Mouse (Mus musculus) thymus, adult 2 months (tissue): Measurements from ENCODE around the gene Ptch1.

Experiments used
- CTCF ChIP-seq: fragments of 200-500 bp; IDR thresholded peaks from 2 replicates; pipeline ENCODE4 v1.5.1; 2012; ENCODE audit warnings: mild to moderate bottlenecking, control low read depth, low read length, moderate library complexity, borderline replicate concordance; ENCODE audit not compliant: control insufficient read depth, poor library complexity, insufficient read depth; ENCODE audit errors: extremely low read depth
- POLR2A ChIP-seq: fragments of 200-500 bp; IDR thresholded peaks from 2 replicates; pipeline ENCODE4 v1.6.1; 2012; ENCODE audit warnings: mild to moderate bottlenecking, low read length, control low read depth, moderate library complexity; ENCODE audit not compliant: control insufficient read depth, poor library complexity, insufficient read depth; ENCODE audit errors: extremely low read depth

- TF ChIP-seq CTCF = no peak
- no peak for TF ChIP-seq POLR2A
Measured at GRCm38 (mm10) chr13:63486791-63487706, 86.3 kb downstream of the Ptch1 start.
